Mouse (Mus musculus) olfactory bulb, adult 2 months (tissue): ENCODE results near the gene Krt18. TPM values are rescaled to one million over a fixed set of nuclear protein-coding genes. Genes with fewer than 3 reads are reported as not detected.

Experiments used
- H3K27ac ChIP-seq: fragments of 200-500 bp; 2 replicates; pipeline ENCODE4 v1.5.1; 2012; ENCODE audit warnings: low read depth, low read length; ENCODE audit not compliant: insufficient read depth
- H3K4me1 ChIP-seq: fragments of 200-500 bp; 2 replicates; pipeline ENCODE4 v1.6.1; 2012; ENCODE audit warnings: low read length; ENCODE audit not compliant: control insufficient read depth, insufficient read depth
- H3K4me3 ChIP-seq: fragments of 200-500 bp; 2 replicates; pipeline ENCODE4 v1.5.1; 2012; ENCODE audit warnings: mild to moderate bottlenecking, low read depth, low read length, moderate library complexity; ENCODE audit not compliant: insufficient read depth
- CTCF ChIP-seq: fragments of 200-500 bp; IDR thresholded peaks from 2 replicates; pipeline ENCODE4 v1.5.1; 2012; ENCODE audit warnings: low read depth, mild to moderate bottlenecking, low read length, moderate library complexity; ENCODE audit not compliant: insufficient read depth
- POLR2A ChIP-seq: fragments of 200-500 bp; IDR thresholded peaks from 2 replicates; pipeline ENCODE4 v1.6.1; 2012; ENCODE audit warnings: mild to moderate bottlenecking, low read depth, low read length, moderate library complexity; ENCODE audit not compliant: insufficient read depth
- WGBS: fragments of 180-500 bp; shearing (Covaris S2); methylation state at CpG from one replicate; pipeline ENCODE4 v1.1.7; 2018; 5-methylcytosine and 5-hydroxymethylcytosine counted together
- polyA plus RNA-seq: library from polyadenylated mRNA; stranded (reverse); fragments of >200 nt; gene quantifications from 2 replicates; pipeline ENCODE4 v1.2.4, GENCODE M21; 2012; ENCODE audit warnings: low replicate concordance; ENCODE audit not compliant: missing spikeins, insufficient read depth, insufficient read length

The Krt18 gene
- polyA plus RNA-seq, 1 experiment, result not detected

DNA sequence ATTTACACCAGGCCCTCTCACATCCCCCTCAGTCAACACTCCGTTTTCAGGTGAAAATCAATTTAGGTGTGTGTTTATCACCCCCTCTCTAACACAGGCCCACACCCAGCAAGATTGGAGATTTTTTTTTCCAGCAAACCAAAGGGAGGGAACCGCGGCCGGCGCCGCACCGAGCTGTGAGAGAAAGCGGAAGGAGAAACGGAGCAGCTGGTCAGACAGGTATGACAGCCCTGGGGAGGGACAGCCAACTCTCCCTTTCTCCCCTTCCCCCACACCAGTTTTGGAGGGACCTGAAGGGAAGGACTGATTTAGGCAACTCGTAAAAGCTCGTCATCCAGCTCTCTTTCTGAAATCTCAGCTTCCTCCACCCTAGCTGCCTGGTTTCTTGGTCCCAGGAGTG lies 21.7 kb upstream of the Krt18 start:
- TF ChIP-seq CTCF, result no peak
- no peak for TF ChIP-seq POLR2A
- WGBS, result 77% methylated on average over 11 of the region's 11 CpGs
- Histone ChIP-seq H3K27ac (no peak overlapping the region), H3K4me1 (peaks cover 13% of the 10 kb centered on the region), H3K4me3 (no peak overlapping the region)

DNA sequence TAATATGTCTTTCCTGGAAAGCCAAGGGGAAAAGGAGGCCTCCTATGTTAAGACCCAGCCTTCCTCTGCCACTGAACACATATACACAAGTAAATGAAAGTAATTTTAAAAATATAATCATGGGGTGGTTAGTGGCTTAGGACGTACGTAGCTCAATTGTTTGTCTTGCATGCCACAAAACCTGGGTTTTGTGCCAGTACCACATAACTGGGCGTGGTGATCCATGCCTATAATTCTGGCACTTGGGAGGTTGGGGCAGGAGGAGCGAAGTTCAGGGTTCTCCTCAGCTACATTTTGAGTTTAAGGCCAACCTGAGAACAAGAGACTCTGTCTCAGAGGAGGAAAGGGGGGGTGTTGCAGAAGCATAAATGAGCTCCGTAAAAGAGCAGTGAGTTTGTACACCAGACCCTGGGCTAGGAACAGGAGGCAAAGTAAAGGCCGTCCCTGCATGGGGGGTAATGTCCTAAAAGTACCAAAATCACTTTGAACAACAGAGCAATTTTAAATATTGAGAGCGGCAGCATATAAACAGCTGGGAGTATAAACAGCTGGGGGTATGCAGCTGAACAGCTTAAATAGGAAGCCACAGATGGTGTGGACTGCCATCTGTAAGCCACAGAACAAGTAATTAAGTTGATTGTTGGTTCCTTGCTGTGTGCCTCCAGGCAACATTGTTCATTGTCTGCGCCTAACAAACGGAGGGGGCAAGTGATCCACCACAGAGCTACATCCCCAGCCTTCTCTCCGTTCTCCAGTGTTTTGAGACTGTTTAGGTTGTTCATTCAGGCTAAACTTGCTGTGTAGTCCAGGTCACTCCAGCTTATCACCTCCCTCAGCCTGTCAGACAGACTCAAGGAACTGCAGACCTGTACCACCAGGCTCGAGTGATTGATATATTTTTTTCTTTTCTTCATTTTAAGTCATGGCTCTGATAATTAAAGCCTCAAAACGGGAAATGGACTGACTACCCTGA lies 20.6 kb upstream of the Krt18 start:
- Histone ChIP-seq H3K4me1 (peaks cover 13% of the 10 kb centered on the region), H3K27ac (no peak overlapping the region), H3K4me3 (no peak overlapping the region)
- no peak for TF ChIP-seq CTCF
- no peak for TF ChIP-seq POLR2A
- WGBS, result 44% methylated on average over 12 of the region's 12 CpGs

DNA sequence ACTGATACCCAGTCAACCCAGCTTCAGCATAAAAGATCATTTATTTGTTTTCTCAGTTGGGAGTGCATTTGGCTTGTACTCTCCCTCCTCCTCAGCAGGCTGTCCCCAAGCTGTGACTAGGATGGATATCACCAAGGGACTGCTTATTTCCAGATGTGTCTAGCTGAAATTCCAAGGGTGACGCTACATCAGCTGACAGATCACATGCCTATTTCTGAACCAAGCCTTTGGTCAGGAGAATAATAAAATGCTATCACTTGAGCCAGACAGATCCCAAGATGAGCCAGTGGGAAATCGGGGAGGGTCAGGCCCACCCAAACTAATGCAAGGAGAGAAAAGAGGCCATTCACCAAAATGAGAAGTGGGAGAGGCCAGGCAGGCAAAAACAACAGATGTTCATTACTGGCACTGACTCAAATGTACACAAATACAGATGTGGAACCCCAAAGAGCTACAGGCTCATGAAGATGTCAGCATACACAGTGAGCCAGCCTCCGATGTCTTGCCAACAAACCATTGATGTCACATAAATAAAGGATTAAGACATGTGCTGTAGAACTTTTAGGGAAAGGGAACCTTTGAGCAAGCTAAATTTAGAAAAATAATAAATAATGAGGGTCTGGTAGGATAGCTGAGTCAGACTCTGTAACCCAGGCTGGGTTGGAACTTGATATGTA lies 17.3 kb upstream of the Krt18 start:
- no peak for TF ChIP-seq POLR2A
- TF ChIP-seq CTCF, result no peak
- 59% methylated on average over 3 of the region's 3 CpGs for WGBS
- Histone ChIP-seq H3K27ac (no peak overlapping the region), H3K4me1 (peaks cover 7% of the 10 kb centered on the region), H3K4me3 (no peak overlapping the region)

DNA sequence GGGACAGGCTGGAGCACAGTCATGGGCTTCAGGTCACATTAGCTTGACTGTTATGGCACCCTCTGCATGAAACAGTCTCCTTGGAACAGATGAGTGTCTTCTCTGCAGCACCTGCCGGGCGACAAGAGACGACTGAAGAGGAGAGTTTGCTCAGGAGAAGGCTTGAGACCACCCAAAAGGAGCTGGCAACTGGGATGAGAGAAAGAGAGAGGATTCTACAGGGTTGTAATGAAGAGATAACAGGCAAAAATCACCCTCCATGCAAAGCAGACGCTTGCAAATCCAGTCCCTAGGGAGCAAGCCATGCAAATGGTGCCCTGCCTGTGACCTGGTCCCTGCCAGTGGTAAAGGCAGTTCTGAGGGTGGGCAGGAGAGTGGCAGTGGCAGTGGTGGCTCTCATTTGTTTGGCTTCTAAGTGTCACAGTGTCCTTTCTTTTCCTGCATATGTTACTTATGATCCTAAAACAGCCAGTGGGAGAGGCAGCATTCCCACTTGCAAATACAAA lies 15.7 kb upstream of the Krt18 start:
- WGBS, result 92% methylated on average over 4 of the region's 4 CpGs
- peaks cover 5% of the 10 kb centered on the region for H3K4me1 ChIP-seq
- H3K27ac ChIP-seq, result no peak overlapping the region
- TF ChIP-seq CTCF, result no peak
- TF ChIP-seq POLR2A, result no peak
- H3K4me3 ChIP-seq, result no peak overlapping the region

DNA sequence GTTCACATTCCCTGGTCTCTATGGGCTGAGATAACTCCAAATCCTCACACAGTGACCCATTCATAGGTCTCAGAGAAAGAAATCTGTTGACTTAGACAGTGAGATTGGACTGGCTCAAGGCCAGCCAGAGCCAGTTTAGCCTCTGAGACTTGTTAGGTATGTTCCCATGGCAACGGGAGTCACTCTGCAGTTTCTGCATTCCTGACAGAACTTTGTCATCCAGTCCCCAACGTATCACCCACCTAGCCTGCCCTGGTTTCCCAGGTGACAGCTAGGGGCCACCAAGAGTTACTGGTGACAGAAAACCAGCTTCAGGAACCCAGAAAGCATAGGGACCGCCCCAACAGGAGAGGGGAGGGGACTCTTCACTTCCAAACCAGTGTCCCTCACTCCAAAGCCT lies 14.3 kb upstream of the Krt18 start:
- Histone ChIP-seq H3K4me1 (peaks cover 3% of the 10 kb centered on the region; the same call in 1 of the 2 replicates), H3K4me3 (no peak overlapping the region), H3K27ac (no peak overlapping the region)
- no peak for TF ChIP-seq POLR2A
- TF ChIP-seq CTCF, result no peak
- WGBS, result 62% methylated on average over 3 of the region's 3 CpGs

DNA sequence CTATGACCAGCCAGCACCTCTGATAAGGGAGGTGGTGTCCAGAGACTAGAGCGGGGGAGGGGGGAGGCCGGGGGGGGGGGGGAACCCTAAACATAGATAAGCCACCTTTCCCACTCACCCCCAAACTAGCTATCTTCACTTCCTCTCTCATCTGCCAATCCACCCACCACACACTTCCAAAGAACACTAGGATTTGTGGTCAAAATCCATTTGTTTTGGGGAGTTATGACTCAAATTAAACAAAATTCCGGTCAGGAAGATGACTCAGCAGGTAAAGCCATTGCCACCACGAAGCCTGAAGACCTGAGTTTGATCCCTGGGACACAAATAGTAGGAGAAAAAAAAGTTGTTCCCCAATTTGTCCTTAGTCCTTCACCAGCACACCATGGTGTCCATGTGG lies 13.1 kb upstream of the Krt18 start:
- 64% methylated on average over 4 of the region's 4 CpGs for WGBS
- Histone ChIP-seq H3K4me1 (peaks cover 3% of the 10 kb centered on the region; the same call in 1 of the 2 replicates), H3K27ac (no peak overlapping the region), H3K4me3 (no peak overlapping the region)
- TF ChIP-seq CTCF (no peak), POLR2A (no peak)

DNA sequence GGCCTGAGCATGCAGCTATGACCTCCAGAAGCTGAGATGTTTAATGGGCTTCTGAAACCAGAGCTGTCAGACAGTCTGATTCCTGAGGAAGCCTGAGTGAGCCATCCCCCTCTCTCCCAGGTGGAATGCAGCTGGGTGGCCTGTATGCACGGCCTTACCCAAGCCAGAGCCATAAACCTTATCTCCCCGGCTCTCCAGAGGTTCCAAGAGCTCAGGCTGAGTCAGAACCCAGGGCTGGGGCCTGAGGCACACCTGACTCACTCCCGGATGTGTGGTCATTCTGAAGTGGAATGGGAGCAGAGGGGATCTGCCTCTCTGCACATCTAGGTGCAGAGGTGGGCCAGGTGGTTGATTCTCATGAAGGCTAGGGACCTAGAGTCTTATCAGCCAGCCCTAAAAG lies 11.9 kb upstream of the Krt18 start:
- WGBS, result 81% methylated on average over 3 of the region's 3 CpGs
- Histone ChIP-seq H3K27ac (no peak overlapping the region), H3K4me1 (no peaks in the 10 kb centered on the region), H3K4me3 (no peak overlapping the region)
- no peak for TF ChIP-seq POLR2A
- no peak for TF ChIP-seq CTCF

DNA sequence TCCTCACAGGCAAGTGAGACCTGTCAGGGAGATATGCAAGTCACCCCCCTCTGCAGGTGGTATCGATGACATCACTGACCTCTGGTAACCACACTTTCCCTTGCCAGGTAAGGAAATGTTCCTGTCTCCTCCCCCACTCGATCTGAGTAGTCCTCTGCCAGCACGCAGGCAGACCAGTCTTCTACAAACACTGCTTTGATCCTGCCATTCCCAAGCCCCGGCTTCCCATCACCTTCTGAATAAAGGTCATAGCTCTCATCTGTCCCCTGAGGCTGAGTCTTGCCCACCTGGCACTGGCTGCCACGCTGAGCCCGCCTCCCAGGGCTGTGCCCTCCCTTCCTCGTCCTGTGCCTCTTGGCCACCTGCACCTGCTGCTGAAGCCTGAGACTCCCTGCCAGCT lies 11.2 kb upstream of the Krt18 start:
- Histone ChIP-seq H3K4me3 (no peak overlapping the region), H3K4me1 (no peaks in the 10 kb centered on the region), H3K27ac (no peak overlapping the region)
- no peak for TF ChIP-seq POLR2A
- WGBS, result 48% methylated on average over 7 of the region's 7 CpGs

DNA sequence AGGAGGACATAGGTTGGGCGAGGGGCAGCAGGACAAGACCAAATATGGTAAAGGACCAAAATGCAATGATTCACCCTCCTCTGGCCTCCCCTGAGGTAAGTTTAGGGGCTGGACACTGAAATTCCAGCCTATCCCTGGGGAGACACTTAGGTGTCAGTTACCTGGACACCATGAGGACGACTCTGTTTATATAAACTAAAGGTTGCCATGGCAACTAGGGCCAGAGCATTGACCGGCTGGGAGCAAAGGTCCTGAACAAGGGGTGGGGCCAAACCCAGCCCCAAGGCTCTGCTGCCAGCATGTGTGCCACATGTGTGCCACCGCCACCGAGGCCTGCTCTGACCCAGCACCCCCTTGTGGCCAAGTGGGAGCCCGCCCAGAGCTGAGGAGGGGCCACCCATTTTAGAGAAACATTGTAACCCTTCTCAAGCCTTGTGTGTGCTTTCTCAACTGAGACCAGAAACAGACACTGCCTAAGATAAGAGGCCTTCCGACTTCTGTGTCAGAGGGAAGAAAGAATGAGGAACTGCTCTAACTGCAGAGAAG lies 10.0 kb upstream of the Krt18 start:
- no peak overlapping the region for H3K4me3 ChIP-seq
- H3K27ac ChIP-seq, result no peak overlapping the region
- TF ChIP-seq CTCF, result no peak
- 56% methylated on average over 7 of the region's 7 CpGs for WGBS
- H3K4me1 ChIP-seq, result no peaks in the 10 kb centered on the region
